Mouse (Mus musculus) embryonic stem cell, embryonic (primary cell): Measurements from ENCODE around the gene Celf2.

Experiments
- CTCF ChIA-PET, 4 experiments: fragments of 300-600 bp in 2 of 4; fragments of 350-600 bp in 2 of 4; sonication (Branson Sonifier 250); formaldehyde crosslinking; loops; one replicate each; lab custom pipeline; 2022; ENCODE audit warnings: inconsistent platforms in 2 of 4; lab: Charles Lee
- POLR2A ChIA-PET, 4 experiments: fragments of 300-600 bp in 2 of 4; fragments of 350-600 bp in 2 of 4; sonication (Branson Sonifier 250); formaldehyde crosslinking; loops; one replicate each; lab custom pipeline; 2022; ENCODE audit warnings: antibody characterized with exemption in 4 of 4, inconsistent platforms in 1 of 4; lab: Charles Lee

Gene Celf2

DNA sequence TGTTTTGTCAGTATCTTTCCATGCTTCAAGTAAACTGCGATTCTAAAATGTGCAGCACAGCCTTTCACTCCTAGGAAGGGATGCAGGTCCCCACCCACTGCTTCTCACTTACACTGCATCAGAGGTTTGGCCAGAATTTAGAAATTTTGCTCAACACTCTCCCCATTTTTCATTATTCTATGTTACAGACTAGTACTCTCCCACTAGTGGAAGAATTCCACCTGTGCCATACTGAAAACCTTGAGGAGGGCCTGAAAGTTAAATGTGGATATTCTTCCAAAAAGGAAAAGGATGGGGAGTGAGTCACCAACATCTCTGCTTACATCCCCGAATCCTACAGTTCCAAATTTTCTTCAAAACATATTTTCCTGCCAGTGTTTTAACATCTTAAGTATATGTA is 276.0 kb downstream of the Celf2 start:
- ChIA-PET CTCF (no interaction called here), POLR2A (no interaction called here)

DNA sequence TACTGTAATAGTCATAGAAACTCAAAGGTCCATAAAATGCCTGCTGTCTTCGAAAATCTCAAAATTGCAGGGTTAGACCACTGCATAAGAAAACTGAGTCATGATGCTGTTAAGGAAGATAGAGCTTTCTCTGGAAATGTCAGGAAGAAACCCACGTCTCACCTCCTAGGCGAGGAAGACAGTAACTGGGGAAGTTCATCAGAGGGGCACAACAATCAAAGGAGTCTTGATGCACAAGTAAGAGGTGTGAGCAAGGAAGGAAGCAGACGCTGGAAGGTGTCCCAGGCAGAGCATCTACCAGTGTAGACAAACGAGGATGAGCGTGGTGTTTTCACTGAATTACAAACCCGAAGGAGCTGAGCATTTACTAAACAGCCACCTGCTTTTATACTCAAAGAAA is 282.6 kb downstream of the Celf2 start:
- ChIA-PET POLR2A (no interaction called here), CTCF (no interaction called here)

DNA sequence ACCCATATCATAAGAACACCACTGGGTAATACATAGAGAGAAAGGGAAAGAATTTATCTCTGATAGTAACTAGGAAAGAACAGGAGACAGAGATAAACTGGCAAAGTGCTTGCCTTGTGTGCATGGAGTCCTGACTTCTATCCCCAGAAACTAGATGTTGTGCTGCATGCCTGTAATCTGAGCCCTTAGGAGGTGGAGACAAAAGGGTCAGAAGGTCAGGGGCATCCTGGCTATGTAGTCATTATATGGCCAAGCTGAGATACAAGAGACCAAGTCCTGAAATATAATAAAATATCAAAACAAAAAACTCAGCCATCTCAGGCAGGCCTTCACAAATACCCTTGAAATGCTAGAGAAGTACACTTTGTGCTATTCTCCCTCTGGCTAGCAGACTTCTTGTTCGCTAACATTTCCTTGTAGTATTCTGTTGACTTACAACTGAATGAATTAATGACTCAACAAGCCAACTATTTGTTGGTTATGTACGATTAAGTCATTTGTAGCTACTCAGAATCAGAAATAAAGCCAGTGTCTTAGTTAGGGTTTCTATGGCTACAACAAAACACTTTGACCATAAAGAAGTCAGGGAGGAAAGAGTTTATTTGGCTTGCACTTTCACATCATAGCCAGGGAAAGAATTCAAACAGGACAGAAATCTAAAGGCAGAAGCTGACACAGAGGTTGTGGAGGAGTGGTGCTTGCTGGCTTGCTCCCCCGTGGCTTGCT is 284.9 kb downstream of the Celf2 start:
- ChIA-PET POLR2A (no interaction called here), CTCF (no interaction called here)

DNA sequence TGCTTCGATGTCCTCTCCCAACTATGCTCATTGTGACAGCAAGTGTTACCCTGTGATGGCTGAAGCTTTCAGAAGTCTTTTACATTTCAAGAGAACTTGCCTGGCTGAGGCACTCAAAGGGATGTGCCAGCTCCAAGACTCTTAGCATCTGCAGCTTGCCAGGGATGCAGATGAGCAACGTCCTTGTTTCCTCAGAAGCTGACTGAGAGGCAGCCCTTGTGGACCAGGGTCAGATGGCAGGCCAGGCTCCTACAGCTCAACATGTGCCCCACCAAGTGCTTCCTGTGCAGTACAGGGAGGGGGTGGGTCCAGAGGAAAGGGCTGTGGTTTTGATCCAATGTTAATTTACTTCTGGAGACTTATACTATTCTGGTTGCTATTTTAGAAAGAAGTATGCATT is 285.8 kb downstream of the Celf2 start:
- CTCF ChIA-PET: no interaction called here

DNA sequence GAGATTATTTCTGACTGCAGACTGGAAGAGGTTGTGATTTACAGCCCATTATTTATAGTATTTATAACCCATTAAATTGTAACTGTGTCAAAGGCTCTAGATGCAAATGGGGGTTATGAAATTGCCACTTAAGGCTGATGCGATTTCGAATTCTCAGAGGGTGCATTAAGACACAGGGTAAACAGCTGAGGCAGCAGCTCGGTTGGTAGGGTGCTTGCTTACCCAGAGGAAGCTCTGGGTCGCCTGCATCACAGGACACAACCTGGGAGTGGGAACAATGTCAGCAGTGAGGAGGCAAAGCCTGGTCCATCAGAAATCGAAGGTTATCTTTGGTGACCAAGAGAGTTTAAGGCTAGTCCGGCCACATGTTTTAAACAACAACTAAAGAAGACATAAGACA is 286.5 kb downstream of the Celf2 start:
- CTCF ChIA-PET: no interaction called here
- POLR2A ChIA-PET: no interaction called here

More for the DNA sequence above, 285.8 kb downstream of the Celf2 start:
- POLR2A ChIA-PET: no interaction called here

DNA sequence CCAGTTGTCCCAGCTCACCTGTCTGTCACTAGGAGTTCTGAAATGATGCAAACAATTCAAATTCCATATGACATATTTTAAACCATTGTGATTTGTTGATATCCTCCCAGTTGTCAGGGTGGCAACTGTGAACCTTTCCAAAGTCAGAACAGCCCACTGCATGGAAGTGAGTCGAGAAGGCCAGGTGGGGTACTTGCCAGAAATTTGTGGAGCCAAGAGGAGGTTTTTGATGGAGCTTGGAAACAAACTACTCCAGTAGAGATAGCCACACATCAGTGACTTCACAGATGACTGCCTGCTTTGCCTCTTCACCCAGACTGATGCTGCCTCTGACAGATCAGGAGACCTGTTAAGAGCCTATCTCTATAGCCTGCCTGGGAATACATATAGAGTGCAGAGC is 287.5 kb downstream of the Celf2 start:
- CTCF ChIA-PET: interaction anchor here in 2 of 4 experiments (0.5 to 0.6 kb wide), 3 partner anchors 13 to 133 kb away, joined by 3 to 11 read pairs (median 7); no protein-coding TSS in a partner anchor
- POLR2A ChIA-PET: interaction anchor here in 1 of 4 experiments (0.6 kb wide), 1 partner anchor 1903 kb away, joined by 3 read pairs; no protein-coding TSS in a partner anchor

DNA sequence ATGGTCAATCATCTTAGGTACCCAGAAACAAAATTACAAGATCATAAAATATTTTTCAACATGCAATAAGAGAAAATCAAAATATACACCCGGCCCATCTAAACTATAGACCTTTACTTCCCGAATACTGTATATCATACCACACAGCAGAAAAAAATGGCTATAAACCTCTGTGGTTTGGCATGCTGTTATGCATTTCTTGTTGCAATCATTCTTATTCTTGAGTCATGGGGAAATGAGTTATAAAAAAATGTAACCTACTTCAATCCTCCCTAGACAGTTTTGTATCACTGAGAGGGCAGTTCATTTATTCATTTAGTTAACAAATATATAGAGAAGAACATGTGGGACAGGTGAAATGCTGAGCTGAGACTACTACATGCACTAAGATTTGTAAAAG is 291.3 kb downstream of the Celf2 start:
- CTCF ChIA-PET: no interaction called here
- POLR2A ChIA-PET: no interaction called here

DNA sequence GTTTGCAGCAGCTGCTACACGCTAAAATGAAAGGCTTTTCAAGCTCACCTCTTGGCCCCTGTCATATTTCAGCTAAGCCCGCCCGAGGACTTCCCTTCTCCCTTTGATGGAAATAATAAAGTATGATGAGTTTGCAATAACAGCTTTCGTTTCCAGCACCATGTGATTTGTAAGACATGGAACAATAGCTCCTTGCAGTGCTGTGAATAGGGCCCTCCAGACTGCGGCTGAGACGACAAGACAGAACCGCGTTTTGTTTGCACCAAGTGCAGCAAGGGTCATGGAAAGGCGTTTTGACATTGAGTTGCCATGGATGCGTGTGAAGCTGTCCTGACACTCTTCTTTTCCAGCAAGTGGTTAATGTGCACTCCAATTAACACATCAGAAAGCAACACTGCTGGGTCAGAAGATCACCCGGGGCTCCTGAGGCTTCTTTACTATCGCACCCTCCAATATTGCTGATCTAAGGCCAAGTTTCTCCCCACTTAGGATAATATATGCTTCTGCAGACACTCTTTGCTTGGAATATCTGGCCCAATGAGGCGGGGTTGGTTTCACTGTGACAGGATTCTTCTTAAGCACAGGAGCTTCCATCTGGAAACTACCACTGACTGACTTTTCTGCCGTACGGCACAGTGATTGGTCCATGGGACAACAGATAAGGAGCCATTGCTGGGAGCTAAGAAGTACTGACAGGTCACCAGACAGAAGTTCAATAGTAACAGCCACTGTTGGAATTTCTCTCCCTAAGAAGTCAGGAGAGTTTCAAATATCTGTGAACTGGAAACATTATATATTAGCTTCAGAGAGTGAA is 301.5 kb downstream of the Celf2 start:
- CTCF ChIA-PET: interaction anchor here in 1 of 4 experiments (0.5 kb wide), 1 partner anchor 76 kb away, joined by 3 read pairs; no protein-coding TSS in a partner anchor
- POLR2A ChIA-PET: no interaction called here

DNA sequence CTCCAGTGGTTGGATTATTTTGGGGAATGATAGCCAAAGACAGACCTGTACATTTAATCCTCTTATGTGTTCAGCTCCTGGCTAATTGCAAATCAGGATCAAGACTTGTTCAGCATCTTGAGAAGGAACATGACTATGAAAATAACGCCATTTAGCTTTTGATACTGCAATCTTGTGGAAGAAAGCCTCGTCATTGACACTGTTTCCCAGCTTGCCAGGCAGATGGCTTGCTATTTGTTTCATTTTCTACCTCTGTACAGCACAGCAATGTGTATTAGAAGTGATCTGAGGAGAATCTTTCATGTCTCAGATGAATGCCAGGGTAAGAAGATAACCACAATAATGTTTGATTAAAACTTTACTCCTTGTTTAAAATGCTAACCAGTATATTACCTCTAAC is 315.9 kb downstream of the Celf2 start:
- ChIA-PET CTCF (no interaction called here), POLR2A (no interaction called here)

DNA sequence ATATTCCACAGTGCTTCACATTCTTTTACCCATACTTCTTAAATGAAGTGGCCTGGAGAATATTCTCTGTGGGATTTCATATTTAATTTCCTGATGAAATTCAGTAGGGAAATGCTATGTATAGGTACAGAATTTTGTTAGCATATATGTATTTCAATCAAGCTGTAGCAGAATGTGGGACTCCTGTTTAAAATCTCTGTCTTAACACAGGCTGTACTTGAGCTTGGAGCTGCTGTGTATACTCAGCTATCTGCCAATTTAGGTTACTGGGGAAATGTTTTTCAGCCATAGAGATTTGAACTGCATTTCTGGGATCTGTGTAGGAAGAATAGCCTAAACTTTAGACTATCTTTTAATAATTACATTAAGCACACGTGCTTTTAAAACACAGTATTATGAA is 330.2 kb downstream of the Celf2 start:
- ChIA-PET CTCF (no interaction called here), POLR2A (no interaction called here)

DNA sequence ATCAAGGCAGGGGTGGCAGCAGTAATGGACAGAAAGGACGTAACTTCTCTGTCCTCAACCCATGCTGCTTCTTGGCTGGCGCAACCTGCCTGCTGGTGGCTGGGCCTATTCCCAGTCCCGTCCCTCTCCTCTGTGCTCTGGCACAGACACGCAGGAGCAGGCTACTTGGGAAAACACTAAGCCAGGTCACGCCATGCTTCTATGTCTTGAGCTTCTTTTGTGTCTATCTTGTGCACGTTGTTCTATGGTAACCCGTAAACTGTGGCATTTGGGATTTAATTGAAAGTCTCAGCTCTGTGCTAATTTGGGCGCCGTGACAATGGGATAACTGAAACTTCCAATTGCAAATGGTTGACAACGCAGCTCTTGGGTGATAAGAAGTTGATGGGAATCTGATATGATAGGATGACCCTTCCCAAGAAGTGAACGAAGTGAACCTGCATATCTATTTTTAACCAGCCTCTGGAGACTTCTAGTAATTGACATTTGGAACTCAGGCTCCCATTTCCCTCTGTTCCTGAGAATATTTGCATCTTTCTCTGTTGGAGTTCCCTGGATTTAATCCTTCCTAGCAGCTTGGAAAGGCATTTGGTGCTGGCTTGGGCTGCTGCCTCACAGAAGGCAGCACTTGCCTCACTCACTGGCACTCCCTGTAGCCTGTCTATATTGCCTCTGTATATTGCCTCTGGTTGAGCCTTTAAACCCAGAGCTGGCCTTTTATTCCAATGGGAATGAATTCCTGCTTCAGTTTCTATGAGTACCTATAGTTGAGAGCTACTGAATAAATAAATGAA is 335.9 kb downstream of the Celf2 start:
- CTCF ChIA-PET: no interaction called here
- POLR2A ChIA-PET: no interaction called here

DNA sequence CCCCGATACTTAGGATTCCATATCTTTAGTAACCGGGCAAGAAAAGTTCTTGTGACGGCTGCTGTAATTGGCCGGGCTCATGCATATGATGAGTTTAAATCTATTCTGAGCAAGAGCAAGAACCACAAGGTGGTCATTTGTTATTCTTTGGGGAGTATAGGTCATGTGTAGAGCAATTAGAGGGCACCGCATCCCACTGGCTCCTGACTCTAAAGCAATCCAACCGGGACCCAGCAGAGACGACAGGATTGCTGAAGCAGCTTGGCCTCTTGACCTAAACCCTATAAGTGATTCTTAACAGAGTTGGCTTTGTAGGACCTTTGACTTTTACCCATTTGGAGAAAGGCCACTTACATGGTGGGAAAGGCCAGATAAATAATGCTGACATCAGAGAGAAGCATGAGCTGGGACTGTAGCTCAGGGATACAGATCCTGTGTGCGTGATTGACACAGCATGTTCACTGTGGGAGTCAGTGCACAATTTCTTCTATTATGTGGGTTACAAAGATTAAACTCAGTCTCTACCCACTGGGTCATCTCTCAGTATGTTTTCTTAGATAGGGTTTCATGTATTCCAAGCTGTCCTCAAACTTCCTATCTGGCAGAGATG is 338.2 kb downstream of the Celf2 start:
- CTCF ChIA-PET: no interaction called here
- POLR2A ChIA-PET: no interaction called here

DNA sequence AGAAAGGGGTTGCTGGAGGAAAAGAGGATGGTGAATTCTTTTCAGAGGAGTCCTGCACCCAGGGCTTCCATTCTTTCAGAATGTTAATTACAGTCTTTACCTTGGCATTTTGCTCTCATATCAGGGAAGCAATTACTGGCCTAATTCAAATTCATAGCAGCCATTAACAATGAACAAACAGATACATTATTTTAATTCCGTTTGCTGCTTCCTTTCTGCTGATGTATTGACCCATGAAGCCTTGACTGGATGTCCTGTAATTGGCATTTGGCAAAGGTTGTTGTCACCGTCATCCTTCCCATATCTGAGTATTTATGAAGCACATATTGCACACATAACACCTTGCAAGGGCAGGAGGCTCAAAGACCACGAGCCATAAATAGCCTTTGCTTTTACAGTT is 343.6 kb downstream of the Celf2 start:
- CTCF ChIA-PET: no interaction called here
- POLR2A ChIA-PET: no interaction called here

DNA sequence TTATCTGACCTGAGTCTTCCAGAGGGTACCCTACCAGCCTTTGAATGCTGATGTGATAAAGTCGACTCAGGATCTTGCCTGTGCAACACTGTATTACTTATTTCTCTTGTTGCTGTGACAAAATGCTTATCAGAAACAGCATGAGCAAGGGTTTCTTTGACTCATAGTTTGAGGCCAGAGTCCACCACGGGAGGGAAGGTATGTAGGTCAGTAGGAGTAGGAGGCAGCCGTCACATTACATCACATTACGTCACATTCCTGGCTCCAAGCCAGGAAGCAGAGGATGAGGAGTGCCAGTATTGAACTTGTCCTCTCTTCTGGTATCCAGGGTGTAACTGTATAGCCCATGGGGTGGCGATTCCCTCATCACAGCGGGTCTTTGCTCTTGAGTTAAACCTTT is 349.3 kb downstream of the Celf2 start:
- POLR2A ChIA-PET: no interaction called here

DNA sequence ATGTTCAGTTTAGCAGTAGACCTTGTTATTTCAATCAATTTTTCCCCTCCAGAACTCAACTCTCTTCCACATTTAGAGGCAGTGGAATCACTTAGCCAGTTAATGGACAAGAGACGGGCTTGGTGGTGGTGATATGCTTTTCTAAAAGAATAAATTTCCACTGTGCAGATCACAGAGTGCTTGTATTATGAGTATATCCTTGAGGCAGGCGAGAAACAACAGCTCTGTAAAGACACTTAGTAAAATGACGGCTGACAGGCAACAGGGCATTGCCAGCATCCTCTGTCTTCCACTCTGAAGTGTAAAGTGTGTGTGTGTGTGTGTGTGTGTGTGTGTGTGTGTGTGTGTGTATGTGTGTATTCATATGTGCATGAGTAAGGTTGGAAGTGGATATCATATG is 362.1 kb downstream of the Celf2 start:
- ChIA-PET CTCF (no interaction called here), POLR2A (interaction anchor here in 1 of 4 experiments (1.3 kb wide), 1 partner anchor 11 kb away, joined by 3 read pairs; no protein-coding TSS in a partner anchor)

More for the DNA sequence above, 349.3 kb downstream of the Celf2 start:
- CTCF ChIA-PET: no interaction called here

DNA sequence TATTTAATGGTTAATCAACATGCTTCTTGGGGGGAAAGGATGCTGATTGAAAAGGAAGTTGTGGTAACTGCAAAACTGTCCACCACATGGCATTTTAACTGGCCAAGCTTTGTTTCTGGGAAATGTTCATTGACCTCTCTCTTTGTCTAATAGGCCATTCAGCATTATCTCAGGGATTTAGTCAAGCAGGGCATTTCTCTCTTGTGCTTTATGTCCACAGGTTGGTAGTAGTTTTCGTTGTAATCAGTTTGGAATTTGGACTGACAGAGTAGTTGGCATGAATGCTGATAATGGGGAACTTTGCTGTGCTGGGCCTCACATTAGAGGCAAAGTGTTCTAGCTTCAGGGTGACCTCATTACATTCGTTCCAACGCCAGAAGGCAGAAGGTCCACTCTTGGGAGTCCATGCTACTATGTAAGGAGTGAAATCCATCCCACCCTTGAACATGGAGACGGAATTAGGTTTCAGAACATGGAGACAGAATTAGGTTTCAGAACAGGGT is 363.8 kb downstream of the Celf2 start:
- CTCF ChIA-PET: no interaction called here
- POLR2A ChIA-PET: no interaction called here

DNA sequence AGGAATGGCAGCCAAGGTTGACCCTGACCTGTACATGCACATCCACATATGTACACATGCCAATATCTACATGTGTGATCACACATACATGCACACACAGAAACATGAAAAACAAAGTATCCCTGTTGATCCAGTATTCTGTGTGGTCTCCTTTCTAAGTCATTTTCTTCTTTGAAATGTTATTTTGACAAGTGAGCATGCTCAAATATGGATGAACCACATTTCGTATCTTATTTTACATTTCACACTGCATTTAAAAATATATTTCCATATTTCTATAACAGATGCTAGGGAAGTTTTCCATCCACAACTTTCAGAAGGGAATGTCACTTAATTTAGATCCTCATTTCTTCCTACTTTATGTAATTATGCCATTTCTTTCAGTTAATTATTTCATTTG is 364.5 kb downstream of the Celf2 start:
- ChIA-PET CTCF (interaction anchor here in 1 of 4 experiments (0.6 kb wide), 1 partner anchor 276 kb away, joined by 3 read pairs; no protein-coding TSS in a partner anchor), POLR2A (no interaction called here)

DNA sequence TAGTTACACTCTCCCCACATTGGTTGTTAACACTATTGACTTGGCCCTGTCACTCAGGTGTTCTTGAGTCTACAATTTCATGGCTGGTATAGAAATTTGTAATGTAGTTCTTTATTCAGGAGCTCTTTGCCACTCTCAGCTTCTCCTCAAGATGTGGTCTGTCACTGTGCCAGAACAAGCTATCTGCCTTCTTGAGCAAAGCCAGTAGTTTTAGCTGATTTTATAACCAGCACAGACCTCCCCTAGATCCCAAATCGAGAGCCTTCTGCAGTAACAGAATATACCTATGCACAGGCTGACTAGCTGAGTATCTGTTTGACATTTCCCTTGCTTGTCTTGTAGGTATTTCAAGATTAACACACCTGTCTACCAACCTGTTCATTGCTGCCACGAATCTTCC is 386.0 kb downstream of the Celf2 start:
- POLR2A ChIA-PET: interaction anchor here in 1 of 4 experiments (1.1 kb wide), 1 partner anchor 13 kb away, joined by 3 read pairs; no protein-coding TSS in a partner anchor
- CTCF ChIA-PET: no interaction called here

DNA sequence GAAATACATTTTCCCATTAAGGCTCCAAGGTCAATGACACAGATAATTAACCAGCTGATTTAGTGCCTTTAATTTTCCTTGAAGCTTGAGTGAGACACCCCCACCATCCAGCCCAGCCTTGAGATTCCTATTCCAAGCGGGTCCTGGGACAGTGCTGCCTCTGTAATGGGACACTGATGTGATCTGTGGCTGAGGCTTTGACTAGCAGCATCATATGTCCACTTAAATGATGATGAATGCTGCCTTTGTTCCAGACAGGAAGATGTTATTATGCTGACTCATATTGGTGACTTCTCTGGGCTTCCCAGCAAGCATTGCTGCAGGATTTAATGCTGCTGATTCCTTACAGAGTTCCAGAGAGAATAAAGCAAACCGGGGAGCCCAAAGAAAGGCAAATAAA is 393.6 kb downstream of the Celf2 start:
- ChIA-PET POLR2A (interaction anchor here in 1 of 4 experiments (0.6 kb wide), 1 partner anchor 239 kb away, joined by 8 read pairs; no protein-coding TSS in a partner anchor), CTCF (no interaction called here)
